Mouse (Mus musculus) stomach, postnatal 0 days (tissue): ENCODE data around the gene Gsto2. TPM values are rescaled to one million over a fixed set of nuclear protein-coding genes. Genes with fewer than 3 reads are reported as not detected.

Experiments
- ATAC-seq: fragments of 200-750 bp; cut with Nextera tagmentation; 2 replicates; pipeline ENCODE4 v1.8.0; 2017; ENCODE audit not compliant: low FRiP score, low TSS enrichment
- DNase-seq: peaks from one replicate; pipeline ENCODE4 v3.0.0-alpha.2; 2016; ENCODE audit warnings: low spot score
- H3K27ac ChIP-seq: fragments of 300-500 bp; sonication (generic); replicated peaks from 2 replicates; pipeline ENCODE4 v1.5.1; 2014; ENCODE audit warnings: mild to moderate bottlenecking, control low read depth
- H3K27me3 ChIP-seq: fragments of 300-500 bp; sonication (generic); 2 replicates; pipeline ENCODE4 v1.6.1; 2014; ENCODE audit warnings: low read length; ENCODE audit not compliant: control insufficient read depth, insufficient read depth
- H3K36me3 ChIP-seq: fragments of 300-500 bp; sonication (generic); 2 replicates; pipeline ENCODE4 v1.6.1; 2014; ENCODE audit warnings: low read length, mixed read lengths; ENCODE audit not compliant: control insufficient read depth, insufficient read depth
- H3K4me1 ChIP-seq: fragments of 300-500 bp; sonication (generic); replicated peaks from 2 replicates; pipeline ENCODE4 v1.6.1; 2014; ENCODE audit warnings: antibody characterized with exemption; ENCODE audit not compliant: control insufficient read depth, insufficient read depth
- H3K4me2 ChIP-seq: fragments of 300-500 bp; sonication (generic); replicated peaks from 2 replicates; pipeline ENCODE4 v1.6.1; 2014; ENCODE audit warnings: low read depth, mild to moderate bottlenecking, control low read depth, moderate library complexity
- H3K4me3 ChIP-seq: fragments of 300-500 bp; sonication (generic); 2 replicates; pipeline ENCODE4 v1.5.1; 2014; ENCODE audit warnings: low read depth, low read length, control low read depth
- H3K9ac ChIP-seq: fragments of 300-500 bp; sonication (generic); 2 replicates; pipeline ENCODE4 v1.6.1; 2014; ENCODE audit warnings: mild to moderate bottlenecking, low read length, control low read depth, mixed read lengths
- H3K9me3 ChIP-seq: fragments of 300-500 bp; sonication (generic); 2 replicates; pipeline ENCODE4 v1.6.1; 2016; ENCODE audit warnings: low read length; ENCODE audit not compliant: control insufficient read depth
- CTCF ChIP-seq: IDR thresholded peaks from 2 replicates; pipeline ENCODE4 v1.5.1; 2016; ENCODE audit warnings: antibody characterized with exemption, low read depth, mild to moderate bottlenecking, moderate library complexity
- EP300 ChIP-seq: optimal IDR thresholded peaks from 2 replicates; pipeline ENCODE3; 2016; ENCODE audit warnings: antibody characterized with exemption
- WGBS: fragments of 180-500 bp; shearing (Covaris S2); extraction: QIAGEN DNeasy Blood & Tissue Kit; methylation state at CpG from one replicate; pipeline ENCODE4 v1.1.7; 2014; 5-methylcytosine and 5-hydroxymethylcytosine counted together
- microRNA-seq: library from miRNA; unstranded; fragments of <30 nt; microRNA quantifications from one replicate; pipeline ENCODE4, GENCODE M21; 2016
- polyA plus RNA-seq: library from polyadenylated mRNA; unstranded; fragments of >200 nt; fragmentation: Nextera tagmentation; extraction: Ambion mirVana; gene quantifications from 2 replicates; pipeline ENCODE4 v1.2.1, GENCODE M21; 2015

Gene Gsto2
- polyA plus RNA-seq, 1 experiment from 2014 or later, result 3.5 TPM

DNA sequence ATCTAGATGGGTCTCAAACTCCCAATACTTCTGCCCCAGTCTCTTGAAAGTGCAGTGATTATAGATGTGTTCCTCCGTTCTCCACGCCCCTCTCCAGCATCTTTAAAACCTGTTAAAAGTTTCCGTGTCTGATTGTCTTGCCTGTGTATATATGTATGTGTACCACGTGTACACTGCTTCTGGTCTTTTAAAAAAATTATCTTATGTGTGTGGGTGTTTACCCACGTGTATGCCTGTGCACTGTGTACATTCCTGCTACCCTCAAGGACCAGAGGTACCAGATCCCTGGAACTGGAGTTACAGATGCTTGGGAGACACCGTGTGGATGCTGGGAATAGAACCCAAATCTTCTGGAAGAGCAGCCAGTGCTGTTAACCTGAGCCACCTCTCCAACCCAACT, 70.2 kb downstream of the Gsto2 start:
- Histone ChIP-seq H3K9ac (no peak overlapping the region), H3K27ac (no peak overlapping the region), H3K4me3 (no peak overlapping the region), H3K36me3 (no peaks in the 10 kb centered on the region), H3K27me3 (no peaks in the 10 kb centered on the region), H3K9me3 (no peaks in the 10 kb centered on the region), H3K4me2 (no peak overlapping the region), H3K4me1 (peaks cover 2% of the 10 kb centered on the region; the same call in 1 of the 2 replicates)
- WGBS, result 65% methylated on average over 6 of the region's 6 CpGs
- DNase-seq, result no peak
- no peak for TF ChIP-seq CTCF
- TF ChIP-seq EP300, result no peak
- ATAC-seq, result peak; percentile 69; the same call in 1 of the 2 replicates

Small RNAs within 50 kb of the gene (microRNA-seq; reads per million reads assigned to microRNA genes)
- gene Gm22240, result not detected

Other genes with a start within 250 kb of the Gsto2 start
- gene Col17a1, start 173.4 kb upstream of the Gsto2 start, polyA plus RNA-seq, result 13.9 and 20.1 TPM in 2 replicates
- gene Sfr1, start 133.9 kb upstream of the Gsto2 start, polyA plus RNA-seq, result 181 and 186 TPM in 2 replicates
- 3,153 and 3,669 TPM in 2 replicates for gene Gsto1, start 10.6 kb upstream of the Gsto2 start, polyA plus RNA-seq
- 0.51 and 1.1 TPM in 2 replicates for gene Cfap43, start 53.8 kb downstream of the Gsto2 start, polyA plus RNA-seq
- gene Itprip, start 53.8 kb downstream of the Gsto2 start, polyA plus RNA-seq, result 7.9 and 9.0 TPM in 2 replicates
- not detected in 2 replicates for gene Cfap58, start 72.1 kb downstream of the Gsto2 start, polyA plus RNA-seq